Mouse (Mus musculus): ENCODE results near the gene Lep. TPM values are rescaled to one million over a fixed set of nuclear protein-coding genes. Genes with fewer than 3 reads are reported as not detected.

Gene Lep
- polyA plus RNA-seq (2014; fragmentation: Nextera tagmentation; extraction: Ambion mirVana) = not detected in 2 replicates

- Histone ChIP-seq H3K27ac (ENCODE audit: low read depth) (no peak within 1 kb of the TSS), H3K4me2 (ENCODE audit: low read length) (no peak within 1 kb of the TSS), H3K27me3 (replicated peaks; ENCODE audit: control insufficient read depth, insufficient read depth, low read length) (no peaks in the 10 kb centered on the region), H3K9me3 (ENCODE audit: control insufficient read depth, low read length) (no peaks in the 10 kb centered on the region), H3K36me3 (ENCODE audit: control insufficient read depth, insufficient read depth, low read length) (no peaks in the 10 kb centered on the region), H3K9ac (ENCODE audit: low read length) (no peak within 1 kb of the TSS), H3K4me1 (replicated peaks; ENCODE audit: control insufficient read depth, insufficient read depth, low read length) (no peaks in the 10 kb centered on the region), H3K4me3 (ENCODE audit: low read depth, low read length) (no peak within 1 kb of the TSS)
- WGBS = 73% methylated on average over 28 of the region's 28 CpGs
- ATAC-seq (replicated peaks; ENCODE audit: low FRiP score, low TSS enrichment, low read depth) (no peak), DNase-seq (ENCODE audit: low spot score) (no peak)
Measured at GRCm38 (mm10) chr6:29059846-29060685, at the start of gene Lep. Gene Lep, plus strand, starts transcription at chr6:29060220.

DNA sequence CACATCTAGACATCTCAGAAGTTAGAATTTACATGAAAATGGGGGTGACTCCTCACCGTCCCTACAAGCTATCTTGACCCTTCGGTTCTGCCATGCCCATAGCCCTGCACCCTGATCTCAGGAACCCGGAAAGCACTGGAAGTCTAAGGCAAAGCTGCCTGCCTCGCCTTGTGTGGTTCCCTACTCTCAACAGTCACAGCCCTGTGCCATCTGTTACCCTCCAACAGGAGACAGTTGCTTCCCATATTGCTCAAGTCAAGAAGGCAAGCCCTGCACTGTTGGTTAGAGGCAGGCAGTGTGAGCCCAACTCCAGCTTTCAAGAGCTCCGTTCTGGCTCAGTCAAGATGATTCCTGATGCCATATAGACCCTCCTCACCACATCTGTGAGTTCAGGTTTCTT, 48.4 kb upstream of the Lep start:
- Histone ChIP-seq H3K27me3 (replicated peaks; ENCODE audit: control insufficient read depth, insufficient read depth, low read length) (peaks cover 5% of the 10 kb centered on the region; the same call in 1 of the 2 replicates), H3K4me3 (ENCODE audit: low read depth, low read length) (no peak overlapping the region), H3K9me3 (ENCODE audit: control insufficient read depth, low read length) (no peaks in the 10 kb centered on the region), H3K9ac (ENCODE audit: low read length) (no peak overlapping the region), H3K4me2 (ENCODE audit: low read length) (no peak overlapping the region), H3K27ac (ENCODE audit: low read depth) (no peak overlapping the region), H3K4me1 (replicated peaks; ENCODE audit: control insufficient read depth, insufficient read depth, low read length) (no peaks in the 10 kb centered on the region), H3K36me3 (ENCODE audit: control insufficient read depth, insufficient read depth, low read length) (no peaks in the 10 kb centered on the region)
- ATAC-seq (replicated peaks; ENCODE audit: low FRiP score, low TSS enrichment, low read depth) (no peak), DNase-seq (ENCODE audit: low spot score) (no peak)
- WGBS = 87% methylated on average over 5 of the region's 5 CpGs

DNA sequence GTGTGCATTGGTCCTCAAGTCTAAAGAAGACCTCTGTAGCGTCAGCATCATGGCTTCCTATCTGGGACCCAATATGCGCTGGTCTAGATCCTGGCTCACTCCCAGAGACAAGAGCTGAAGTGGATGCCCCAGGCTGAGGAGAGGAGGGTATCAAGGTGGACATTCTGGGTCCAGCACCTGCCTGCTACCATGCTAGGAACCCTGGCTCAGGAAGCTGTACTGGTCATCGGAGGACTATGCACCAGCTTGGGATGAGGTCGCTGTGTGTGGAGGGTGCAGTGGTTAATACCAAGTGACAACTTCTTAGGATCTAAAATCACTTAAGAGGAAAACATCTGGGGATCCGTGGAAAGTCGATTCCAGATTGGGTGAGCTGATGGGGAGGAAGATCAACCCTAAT, 46.8 kb upstream of the Lep start:
- Histone ChIP-seq H3K27me3 (replicated peaks; ENCODE audit: control insufficient read depth, insufficient read depth, low read length) (peaks cover 13% of the 10 kb centered on the region), H3K4me3 (ENCODE audit: low read depth, low read length) (no peak overlapping the region), H3K4me2 (ENCODE audit: low read length) (no peak overlapping the region), H3K36me3 (ENCODE audit: control insufficient read depth, insufficient read depth, low read length) (no peaks in the 10 kb centered on the region), H3K27ac (ENCODE audit: low read depth) (no peak overlapping the region), H3K9ac (ENCODE audit: low read length) (no peak overlapping the region), H3K4me1 (replicated peaks; ENCODE audit: control insufficient read depth, insufficient read depth, low read length) (peaks cover 8% of the 10 kb centered on the region; the same call in 1 of the 2 replicates), H3K9me3 (ENCODE audit: control insufficient read depth, low read length) (no peaks in the 10 kb centered on the region)
- no peak for ATAC-seq (replicated peaks; ENCODE audit: low FRiP score, low TSS enrichment, low read depth)
- no peak for DNase-seq (ENCODE audit: low spot score)
- WGBS = 94% methylated on average over 6 of the region's 6 CpGs

- Histone ChIP-seq H3K36me3 (ENCODE audit: control insufficient read depth, insufficient read depth, low read length) (no peaks in the 10 kb centered on the region), H3K4me1 (replicated peaks; ENCODE audit: control insufficient read depth, insufficient read depth, low read length) (peaks cover 8% of the 10 kb centered on the region; the same call in 1 of the 2 replicates), H3K4me3 (ENCODE audit: low read depth, low read length) (peak overlapping the region; percentile 1; the same call in 1 of the 2 replicates), H3K27me3 (replicated peaks; ENCODE audit: control insufficient read depth, insufficient read depth, low read length) (peaks cover 13% of the 10 kb centered on the region), H3K9ac (ENCODE audit: low read length) (no peak overlapping the region), H3K4me2 (ENCODE audit: low read length) (peak overlapping the region; percentile 32), H3K27ac (ENCODE audit: low read depth) (no peak overlapping the region), H3K9me3 (ENCODE audit: control insufficient read depth, low read length) (no peaks in the 10 kb centered on the region)
- ATAC-seq (replicated peaks; ENCODE audit: low FRiP score, low TSS enrichment, low read depth) (no peak), DNase-seq (ENCODE audit: low spot score) (no peak)
- 4% methylated on average over 16 of the region's 16 CpGs for WGBS
Measured at GRCm38 (mm10) chr6:29016891-29017412, 43.1 kb upstream of the Lep start.

DNA sequence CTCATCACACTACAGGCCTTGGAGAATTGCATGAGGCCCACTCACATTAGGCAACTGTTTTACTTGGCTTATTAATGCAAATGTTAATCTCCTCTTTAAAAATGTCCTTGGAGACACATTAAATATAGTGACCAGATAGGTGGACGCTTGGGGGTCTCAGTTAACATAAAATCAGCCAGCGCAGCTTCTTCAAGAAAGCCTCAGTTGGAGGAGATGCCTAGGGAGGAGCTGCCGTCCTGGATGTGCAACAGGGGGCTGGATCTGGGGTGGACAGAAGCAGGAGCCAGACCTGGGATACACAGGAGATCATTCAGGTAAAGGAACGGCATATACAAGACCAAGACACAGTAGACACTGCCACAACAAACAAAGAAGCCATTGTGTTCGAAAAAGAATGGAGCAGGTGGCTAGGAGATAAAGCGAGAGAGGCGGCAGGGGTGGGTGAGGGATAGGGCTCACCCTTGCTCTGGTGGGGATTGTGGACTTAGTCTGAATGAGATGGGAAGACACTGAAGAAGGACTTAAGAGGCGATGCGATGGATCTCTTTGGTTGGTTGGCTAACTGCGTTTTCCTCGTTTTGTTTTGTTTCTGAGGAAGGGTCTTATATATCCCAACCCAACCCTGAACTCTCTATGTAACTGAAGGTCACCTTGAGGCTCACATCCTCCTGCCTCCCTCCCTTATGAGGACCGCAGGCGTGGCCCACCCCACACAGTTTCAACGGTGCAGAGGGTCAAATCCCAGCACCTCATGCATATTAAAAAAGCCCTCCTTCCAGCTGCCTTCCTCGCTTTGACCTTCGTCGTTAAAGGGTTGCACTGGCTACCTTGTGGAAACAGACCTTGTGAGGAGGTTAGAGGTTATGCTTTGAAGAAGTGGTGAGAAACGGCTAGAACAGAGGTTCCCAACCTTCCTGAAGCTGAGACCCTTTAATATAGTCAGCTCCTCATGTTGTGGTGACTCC, 40.0 kb upstream of the Lep start:
- Histone ChIP-seq H3K4me2 (ENCODE audit: low read length) (no peak overlapping the region), H3K36me3 (ENCODE audit: control insufficient read depth, insufficient read depth, low read length) (no peaks in the 10 kb centered on the region), H3K4me3 (ENCODE audit: low read depth, low read length) (no peak overlapping the region), H3K27ac (ENCODE audit: low read depth) (no peak overlapping the region), H3K9me3 (ENCODE audit: control insufficient read depth, low read length) (no peaks in the 10 kb centered on the region), H3K27me3 (replicated peaks; ENCODE audit: control insufficient read depth, insufficient read depth, low read length) (peaks cover 18% of the 10 kb centered on the region), H3K4me1 (replicated peaks; ENCODE audit: control insufficient read depth, insufficient read depth, low read length) (peaks cover 8% of the 10 kb centered on the region; the same call in 1 of the 2 replicates), H3K9ac (ENCODE audit: low read length) (no peak overlapping the region)
- WGBS = 75% methylated on average over 18 of the region's 18 CpGs
- no peak for ATAC-seq (replicated peaks; ENCODE audit: low FRiP score, low TSS enrichment, low read depth)
- no peak for DNase-seq (ENCODE audit: low spot score)

GRCm38 (mm10) chr6:29020937-29021336, 39.1 kb upstream of the Lep start:
- DNase-seq (ENCODE audit: low spot score) = no peak
- Histone ChIP-seq H3K27me3 (replicated peaks; ENCODE audit: control insufficient read depth, insufficient read depth, low read length) (peaks cover 22% of the 10 kb centered on the region), H3K9ac (ENCODE audit: low read length) (no peak overlapping the region), H3K4me2 (ENCODE audit: low read length) (no peak overlapping the region), H3K4me1 (replicated peaks; ENCODE audit: control insufficient read depth, insufficient read depth, low read length) (peaks cover 8% of the 10 kb centered on the region; the same call in 1 of the 2 replicates), H3K36me3 (ENCODE audit: control insufficient read depth, insufficient read depth, low read length) (no peaks in the 10 kb centered on the region), H3K4me3 (ENCODE audit: low read depth, low read length) (no peak overlapping the region), H3K27ac (ENCODE audit: low read depth) (no peak overlapping the region), H3K9me3 (ENCODE audit: control insufficient read depth, low read length) (no peaks in the 10 kb centered on the region)
- ATAC-seq (replicated peaks; ENCODE audit: low FRiP score, low TSS enrichment, low read depth) = no peak
- WGBS = 61% methylated on average over 5 of the region's 5 CpGs

DNA sequence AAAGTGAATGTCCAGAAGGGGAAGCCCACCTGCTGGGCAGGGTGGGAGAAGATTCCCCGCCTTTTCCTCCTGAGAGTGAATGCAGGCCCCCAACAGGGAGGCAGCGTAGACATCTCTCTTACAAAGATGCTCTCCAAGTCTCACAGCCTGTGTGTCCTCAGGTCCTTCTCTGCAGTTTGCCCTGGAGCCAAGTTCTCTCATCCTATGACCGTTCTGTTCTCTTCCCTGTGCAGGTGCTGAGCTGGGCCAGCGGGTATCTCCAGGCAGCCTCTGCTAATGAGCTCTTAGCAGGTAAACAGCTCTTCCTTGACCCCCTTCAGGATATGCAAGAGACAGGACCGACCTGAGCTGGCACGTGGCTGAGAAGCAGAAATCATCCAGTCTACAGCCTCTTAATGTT, 38.5 kb upstream of the Lep start:
- Histone ChIP-seq H3K9me3 (ENCODE audit: control insufficient read depth, low read length) (no peaks in the 10 kb centered on the region), H3K9ac (ENCODE audit: low read length) (no peak overlapping the region), H3K4me3 (ENCODE audit: low read depth, low read length) (no peak overlapping the region), H3K4me1 (replicated peaks; ENCODE audit: control insufficient read depth, insufficient read depth, low read length) (peaks cover 8% of the 10 kb centered on the region; the same call in 1 of the 2 replicates), H3K27ac (ENCODE audit: low read depth) (no peak overlapping the region), H3K4me2 (ENCODE audit: low read length) (no peak overlapping the region), H3K27me3 (replicated peaks; ENCODE audit: control insufficient read depth, insufficient read depth, low read length) (peaks cover 23% of the 10 kb centered on the region), H3K36me3 (ENCODE audit: control insufficient read depth, insufficient read depth, low read length) (no peaks in the 10 kb centered on the region)
- DNase-seq (ENCODE audit: low spot score) (no peak), ATAC-seq (replicated peaks; ENCODE audit: low FRiP score, low TSS enrichment, low read depth) (no peak)
- 44% methylated on average over 6 of the region's 6 CpGs for WGBS

DNA sequence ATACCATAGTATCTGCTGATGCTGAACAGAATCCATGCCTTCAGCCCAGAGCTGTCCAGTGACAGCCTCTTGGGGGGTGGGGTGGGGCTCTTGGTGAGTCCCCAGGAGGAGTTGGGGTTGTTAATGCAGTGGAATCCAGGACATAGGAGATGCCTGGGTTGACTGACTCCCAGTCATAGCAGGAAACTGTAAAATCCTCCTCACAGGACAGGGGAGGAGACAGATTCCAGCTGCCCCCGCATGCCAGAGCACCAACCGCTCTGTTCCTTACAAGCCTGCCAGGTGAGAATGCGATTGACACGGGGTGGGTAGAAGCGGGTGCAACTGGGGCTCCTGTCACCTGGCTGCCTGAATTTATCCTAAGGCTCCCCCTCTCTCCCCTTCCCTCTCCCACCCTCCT, 37.9 kb upstream of the Lep start:
- no peak overlapping the region for H3K4me2 ChIP-seq (ENCODE audit: low read length)
- DNase-seq (ENCODE audit: low spot score) = no peak
- no peak for ATAC-seq (replicated peaks; ENCODE audit: low FRiP score, low TSS enrichment, low read depth)
- H3K4me1 ChIP-seq (replicated peaks; ENCODE audit: control insufficient read depth, insufficient read depth, low read length) = peaks cover 5% of the 10 kb centered on the region; the same call in 1 of the 2 replicates
- 55% methylated on average over 5 of the region's 5 CpGs for WGBS
- H3K36me3 ChIP-seq (ENCODE audit: control insufficient read depth, insufficient read depth, low read length) = no peaks in the 10 kb centered on the region
- peaks cover 22% of the 10 kb centered on the region for H3K27me3 ChIP-seq (replicated peaks; ENCODE audit: control insufficient read depth, insufficient read depth, low read length)
- no peak overlapping the region for H3K9ac ChIP-seq (ENCODE audit: low read length)
- H3K4me3 ChIP-seq (ENCODE audit: low read depth, low read length) = no peak overlapping the region
- H3K9me3 ChIP-seq (ENCODE audit: control insufficient read depth, low read length) = no peaks in the 10 kb centered on the region
- no peak overlapping the region for H3K27ac ChIP-seq (ENCODE audit: low read depth)
